Mouse (Mus musculus) midbrain, postnatal 0 days (tissue): Measurements from ENCODE around the gene Bmp8a. TPM values are rescaled to one million over a fixed set of nuclear protein-coding genes. Genes with fewer than 3 reads are reported as not detected.
"Not testable (repeated sequence)": the region's sequence is repeated elsewhere in the genome, so short reads cannot be mapped to it uniquely, and the experiment has no call there.

Source experiments
- ATAC-seq: fragments of 200-750 bp; cut with Nextera tagmentation; 2 replicates; pipeline ENCODE4 v1.8.0; 2017; ENCODE audit warnings: moderate number of reproducible peaks, mild to moderate bottlenecking, moderate TSS enrichment, moderate library complexity; ENCODE audit not compliant: low FRiP score
- DNase-seq: peaks from one replicate; pipeline ENCODE4 v3.0.0-alpha.2; 2015; ENCODE audit warnings: low spot score
- H3K27ac ChIP-seq: fragments of 300-500 bp; sonication (generic); 2 replicates; pipeline ENCODE4 v1.5.1; 2014; ENCODE audit warnings: low read depth, mild to moderate bottlenecking, low read length, mixed read lengths
- H3K27me3 ChIP-seq: fragments of 300-500 bp; sonication (generic); 2 replicates; pipeline ENCODE4 v1.6.1; 2014; ENCODE audit warnings: low read length, control low read depth, mixed read lengths; ENCODE audit not compliant: insufficient read depth
- H3K36me3 ChIP-seq: fragments of 300-500 bp; sonication (generic); 2 replicates; pipeline ENCODE4 v1.6.1; 2014; ENCODE audit warnings: low read length, control low read depth, mixed read lengths; ENCODE audit not compliant: insufficient read depth
- H3K4me1 ChIP-seq: fragments of 300-500 bp; sonication (generic); 2 replicates; pipeline ENCODE4 v1.6.1; 2014; ENCODE audit warnings: mild to moderate bottlenecking, control low read depth, antibody characterized with exemption, low read length, mixed read lengths; ENCODE audit not compliant: insufficient read depth
- H3K4me2 ChIP-seq: fragments of 300-500 bp; sonication (generic); 2 replicates; pipeline ENCODE4 v1.6.1; 2014; ENCODE audit warnings: low read depth, mild to moderate bottlenecking, low read length, mixed read lengths; ENCODE audit not compliant: poor library complexity, severe bottlenecking
- H3K4me3 ChIP-seq: fragments of 300-500 bp; sonication (generic); 2 replicates; pipeline ENCODE4 v1.5.1; 2014; ENCODE audit warnings: low read depth, mild to moderate bottlenecking, low read length, moderate library complexity
- H3K9ac ChIP-seq: fragments of 300-500 bp; sonication (generic); replicated peaks from 2 replicates; pipeline ENCODE4 v1.6.1; 2014; ENCODE audit warnings: mild to moderate bottlenecking, low read length, moderate library complexity, mixed read lengths; ENCODE audit not compliant: poor library complexity, severe bottlenecking
- H3K9me3 ChIP-seq: fragments of 300-500 bp; sonication (generic); 2 replicates; pipeline ENCODE4 v1.6.1; 2016; ENCODE audit warnings: low read length, control low read depth
- CTCF ChIP-seq: IDR thresholded peaks from 2 replicates; pipeline ENCODE4 v1.5.1; 2016; ENCODE audit warnings: antibody characterized with exemption, mild to moderate bottlenecking
- whole genome bisulfite sequencing: fragments of 180-500 bp; shearing (Covaris S2); extraction: QIAGEN DNeasy Blood & Tissue Kit; methylation state at CpG from one replicate; pipeline ENCODE4 v1.1.7; 2014; 5-methylcytosine and 5-hydroxymethylcytosine counted together
- polyA plus RNA-seq: library from polyadenylated mRNA; unstranded; fragments of >200 nt; fragmentation: Nextera tagmentation; extraction: Ambion mirVana; gene quantifications from 2 replicates; pipeline ENCODE4 v1.2.1, GENCODE M21; 2015
- total RNA-seq: library from RNA; depleted of rRNA; stranded (reverse); fragments of >200 nt; gene quantifications from 2 replicates; pipeline ENCODE4 v1.2.3, GENCODE M21; 2014

Gene Bmp8a
- total and polyA plus RNA-seq, 2 experiments from 2014 or later, result 0.44 to 0.58 TPM

DNA sequence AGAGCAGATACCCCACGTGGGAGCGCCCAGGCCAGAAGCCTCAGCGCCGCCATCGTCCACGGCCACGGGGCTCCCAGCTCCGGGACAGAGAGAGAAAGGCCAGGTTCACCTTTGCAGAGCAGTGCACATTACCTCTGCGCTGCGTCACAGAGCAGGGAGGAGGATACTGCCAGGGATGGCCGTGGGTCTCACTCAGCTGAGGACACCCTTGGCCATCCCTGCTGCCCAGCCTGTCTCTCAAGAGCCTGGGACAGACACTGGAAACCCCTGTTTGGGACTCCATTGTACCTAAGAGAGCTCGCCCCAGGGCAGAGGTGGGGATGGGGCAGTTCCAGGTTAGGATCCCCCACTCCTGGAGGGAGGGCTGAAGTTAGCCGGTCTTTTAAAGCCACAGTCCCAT is 19.5 kb downstream of the Bmp8a start, which contains the start of gene Oxct2a:
TSS of gene Oxct2a (minus strand) at position 101 of the 400 bp plus-strand sequence.
- ATAC-seq, result peak; percentile 29
- H3K27ac ChIP-seq, result no peak within 1 kb of the TSS
- H3K9me3 ChIP-seq, result no peaks in the 10 kb centered on the region
- no peak within 1 kb of the TSS for H3K9ac ChIP-seq
- TF ChIP-seq CTCF, result no peak
- peak within 1 kb of the TSS; percentile 43 for H3K4me2 ChIP-seq
- H3K36me3 ChIP-seq, result no peaks in the 10 kb centered on the region
- 17% methylated on average over 13 of the region's 13 CpGs for WGBS
- no peaks in the 10 kb centered on the region for H3K27me3 ChIP-seq
- peak within 1 kb of the TSS; percentile 28 for H3K4me3 ChIP-seq
- H3K4me1 ChIP-seq, result no peaks in the 10 kb centered on the region
- DNase-seq, result no peak

- H3K36me3 ChIP-seq, H3K9me3 ChIP-seq, H3K9ac ChIP-seq, H3K27ac ChIP-seq, DNase-seq, H3K27me3 ChIP-seq, H3K4me1 ChIP-seq: not testable (repeated sequence)
- H3K4me3 ChIP-seq, result peak overlapping the region; percentile 28; the same call in 1 of the 2 replicates
- peak overlapping the region; percentile 43; the same call in 1 of the 2 replicates for H3K4me2 ChIP-seq
- ATAC-seq, result peak; percentile 67
- WGBS, result 20% methylated on average over 14 of the region's 38 CpGs
Measured at GRCm38 (mm10) chr4:123322910-123323309, 20.1 kb downstream of the Bmp8a start.

DNA sequence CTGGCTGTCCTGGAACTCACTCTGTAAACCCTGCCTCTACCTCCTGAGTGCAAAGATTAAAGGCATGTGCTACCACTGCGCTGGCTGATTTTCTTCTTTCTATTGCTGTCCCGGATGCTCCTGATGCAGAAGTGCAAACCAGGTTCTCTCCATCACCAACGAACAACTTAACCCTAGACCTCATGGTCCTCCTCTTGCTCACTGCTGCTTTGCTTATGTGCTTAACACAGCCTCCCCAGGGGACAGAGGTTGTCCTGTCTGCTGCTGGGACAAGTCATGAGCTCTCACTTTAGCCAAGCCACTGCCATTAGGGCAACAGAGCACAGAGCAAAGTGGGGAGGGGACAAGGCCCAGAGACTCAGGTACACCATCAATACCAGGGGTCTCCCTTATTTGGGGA is 28.6 kb downstream of the Bmp8a start:
- Histone ChIP-seq H3K4me1 (no peaks in the 10 kb centered on the region), H3K27ac (no peak overlapping the region), H3K36me3 (no peaks in the 10 kb centered on the region), H3K9me3 (no peaks in the 10 kb centered on the region), H3K9ac (no peak overlapping the region), H3K4me3 (no peak overlapping the region), H3K4me2 (no peak overlapping the region), H3K27me3 (no peaks in the 10 kb centered on the region)
- no peak for TF ChIP-seq CTCF
- ATAC-seq (no peak), DNase-seq (no peak)
- 89% methylated on average over 3 of the region's 3 CpGs for WGBS

GRCm38 (mm10) chr4:123313010-123313409 is 30.0 kb downstream of the Bmp8a start:
- no peak for TF ChIP-seq CTCF

GRCm38 (mm10) chr4:123311845-123312244 is 31.2 kb downstream of the Bmp8a start:
- H3K27me3 ChIP-seq, result no peaks in the 10 kb centered on the region
- no peak overlapping the region for H3K9ac ChIP-seq
- H3K9me3 ChIP-seq, result no peaks in the 10 kb centered on the region
- 0 out of 2 replicates have a peak, but pooled peaks cover under 1% of the 10 kb centered on the region for H3K36me3 ChIP-seq
- no peak overlapping the region for H3K4me2 ChIP-seq
- 94% methylated on average over 7 of the region's 7 CpGs for WGBS
- H3K4me3 ChIP-seq, result no peak overlapping the region
- DNase-seq (no peak), ATAC-seq (no peak)
- TF ChIP-seq CTCF, result no peak
- H3K4me1 ChIP-seq, result no peaks in the 10 kb centered on the region
- no peak overlapping the region for H3K27ac ChIP-seq

More at GRCm38 (mm10) chr4:123313010-123313409, 30.0 kb downstream of the Bmp8a start:
- H3K4me2 ChIP-seq, result no peak overlapping the region
- ATAC-seq, result no peak
- H3K9ac ChIP-seq, result no peak overlapping the region
- no peak for DNase-seq
- no peak overlapping the region for H3K27ac ChIP-seq
- H3K4me3 ChIP-seq, result no peak overlapping the region
- WGBS, result 95% methylated on average over 6 of the region's 6 CpGs
- no peaks in the 10 kb centered on the region for H3K27me3 ChIP-seq
- H3K4me1 ChIP-seq, result no peaks in the 10 kb centered on the region
- H3K9me3 ChIP-seq, result no peaks in the 10 kb centered on the region
- no peaks in the 10 kb centered on the region for H3K36me3 ChIP-seq

- 58% methylated on average over 3 of the region's 3 CpGs for WGBS
- Histone ChIP-seq H3K27me3 (no peaks in the 10 kb centered on the region), H3K4me2 (no peak overlapping the region), H3K9ac (no peak overlapping the region), H3K4me3 (no peak overlapping the region), H3K27ac (no peak overlapping the region), H3K4me1 (no peaks in the 10 kb centered on the region), H3K9me3 (no peaks in the 10 kb centered on the region), H3K36me3 (peaks cover 4% of the 10 kb centered on the region)
- DNase-seq, result no peak
- no peak for ATAC-seq
- TF ChIP-seq CTCF, result no peak
Measured at GRCm38 (mm10) chr4:123308292-123308691, 34.8 kb downstream of the Bmp8a start.
